Mouse (Mus musculus): ENCODE results near the gene Gm20547.

- TF ChIP-seq POLR2A (IDR thresholded peaks at IDR 0.05; ENCODE audit: low read depth, low read length) = no peak
- TF ChIP-seq CTCF (IDR thresholded peaks at IDR 0.05; ENCODE audit: borderline replicate concordance, insufficient read depth, low read length) = no peak
These were observed 73.1 kb downstream of the Gm20547 start for GRCm38 (mm10) chr17:34808599-34809205.

Data from embryonic fibroblast, embryonic 13.5 days (primary cell).